Mouse (Mus musculus) ZHBTc4 (cell line): ENCODE data around the gene Zglp1.

Experiments
- DNase-seq: peaks from one replicate; pipeline ENCODE4 v3.0.0-alpha.2; 2011; ENCODE audit warnings: low read depth, low spot score

Zglp1 gene

GRCm38 (mm10) chr9:21026849-21027248, 40.0 kb downstream of the Zglp1 start:
- DNase-seq, result no peak

- DNase-seq, result no peak
Observed at GRCm38 (mm10) chr9:21025258-21025810, 41.6 kb downstream of the Zglp1 start.

DNA sequence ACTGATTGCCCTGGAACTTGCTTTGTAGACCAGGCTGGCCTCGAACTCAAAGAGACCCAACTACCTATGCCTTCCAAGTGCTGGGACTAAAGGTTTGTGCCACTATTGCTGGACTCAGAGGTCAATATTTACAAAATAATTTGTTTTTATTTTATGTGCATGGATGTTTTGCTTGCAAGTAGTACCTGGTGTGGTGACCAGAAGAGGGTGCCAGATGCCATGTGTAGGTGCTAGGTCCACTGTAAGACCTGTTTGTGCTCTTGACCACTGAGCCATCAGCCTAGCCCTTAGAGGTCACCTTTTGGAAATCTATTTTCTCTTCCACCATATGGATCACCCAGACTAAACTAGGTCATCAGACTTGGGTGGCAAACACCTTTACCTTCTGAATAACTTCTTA, 44.2 kb downstream of the Zglp1 start:
- no peak for DNase-seq

DNA sequence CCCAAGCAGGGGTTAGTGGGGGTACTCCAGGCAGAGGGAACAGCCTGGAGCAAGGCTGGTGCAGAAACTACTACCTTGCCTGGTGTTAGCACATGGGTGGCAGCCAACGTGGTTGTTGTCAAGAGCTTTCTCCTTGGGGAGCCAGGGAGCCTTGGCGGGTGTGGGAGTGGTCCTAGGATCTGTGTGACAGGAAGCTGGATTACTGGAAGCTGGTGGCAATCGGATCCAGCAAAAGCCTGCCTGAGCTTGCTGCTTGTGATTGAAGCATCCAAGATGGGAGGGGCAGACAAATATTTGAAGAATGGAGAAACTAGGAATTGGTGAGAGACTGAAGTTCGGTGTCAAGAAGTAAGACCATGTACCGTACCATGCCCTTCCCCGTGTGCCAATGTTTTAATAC, 44.6 kb downstream of the Zglp1 start:
- peak; percentile 86 for DNase-seq

- DNase-seq, result no peak
Observed at GRCm38 (mm10) chr9:21021363-21021762, 45.5 kb downstream of the Zglp1 start.

DNA sequence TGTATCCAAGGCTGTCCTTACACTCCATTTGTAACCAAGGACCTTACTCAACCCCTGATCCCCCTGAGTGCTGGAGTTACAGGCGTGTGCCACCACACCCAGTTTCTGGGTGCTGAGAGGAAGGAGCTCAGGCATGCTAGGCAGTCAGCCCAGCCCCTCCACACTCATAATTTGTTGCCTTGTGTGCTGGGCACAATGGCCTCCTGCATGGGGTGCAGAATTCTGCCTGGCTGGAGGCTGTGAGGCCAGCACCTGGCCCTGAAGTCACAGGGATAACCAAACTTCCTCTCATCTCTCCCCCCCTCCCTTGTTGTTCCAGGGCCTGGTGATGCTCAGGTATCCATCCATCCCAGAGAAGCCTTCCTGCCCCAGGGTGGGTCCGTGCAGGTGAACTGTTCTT, 48.3 kb downstream of the Zglp1 start:
- no peak for DNase-seq

- DNase-seq, result no peak
Observed at GRCm38 (mm10) chr9:21017177-21017575, 49.7 kb downstream of the Zglp1 start.

- peak; percentile 73 for DNase-seq
Observed at GRCm38 (mm10) chr9:21016331-21017176, 50.3 kb downstream of the Zglp1 start.

DNA sequence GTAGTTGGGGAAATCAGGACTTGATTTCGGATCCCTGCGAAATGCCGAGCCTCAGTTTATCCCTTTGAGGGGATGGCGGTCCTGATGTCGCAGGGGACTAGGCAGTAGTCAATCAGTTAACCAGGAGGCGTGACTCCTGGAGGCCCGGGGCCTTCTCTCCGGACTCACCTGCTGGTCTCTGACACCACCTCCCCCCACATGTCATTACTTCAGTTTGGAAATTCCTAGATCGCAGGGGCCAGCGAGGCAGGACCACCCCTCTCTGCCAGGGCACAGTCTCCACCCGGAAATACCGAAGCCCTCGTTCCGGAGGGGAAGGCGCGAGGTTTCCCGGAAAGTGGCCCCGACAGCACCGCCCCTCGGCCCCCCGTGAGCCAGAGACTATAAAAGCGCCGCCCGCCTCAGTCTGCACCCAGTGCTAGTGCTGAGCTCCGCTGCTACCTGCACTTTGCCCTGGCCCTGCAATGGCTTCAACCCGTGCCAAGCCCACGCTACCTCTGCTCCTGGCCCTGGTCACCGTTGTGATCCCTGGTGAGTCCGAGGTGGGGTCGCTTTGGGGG, 51.2 kb downstream of the Zglp1 start, which contains the start of gene Icam1:
TSS of gene Icam1 (plus strand) at position 415 of the 560 bp plus-strand sequence.
- peak; percentile 87 for DNase-seq

DNA sequence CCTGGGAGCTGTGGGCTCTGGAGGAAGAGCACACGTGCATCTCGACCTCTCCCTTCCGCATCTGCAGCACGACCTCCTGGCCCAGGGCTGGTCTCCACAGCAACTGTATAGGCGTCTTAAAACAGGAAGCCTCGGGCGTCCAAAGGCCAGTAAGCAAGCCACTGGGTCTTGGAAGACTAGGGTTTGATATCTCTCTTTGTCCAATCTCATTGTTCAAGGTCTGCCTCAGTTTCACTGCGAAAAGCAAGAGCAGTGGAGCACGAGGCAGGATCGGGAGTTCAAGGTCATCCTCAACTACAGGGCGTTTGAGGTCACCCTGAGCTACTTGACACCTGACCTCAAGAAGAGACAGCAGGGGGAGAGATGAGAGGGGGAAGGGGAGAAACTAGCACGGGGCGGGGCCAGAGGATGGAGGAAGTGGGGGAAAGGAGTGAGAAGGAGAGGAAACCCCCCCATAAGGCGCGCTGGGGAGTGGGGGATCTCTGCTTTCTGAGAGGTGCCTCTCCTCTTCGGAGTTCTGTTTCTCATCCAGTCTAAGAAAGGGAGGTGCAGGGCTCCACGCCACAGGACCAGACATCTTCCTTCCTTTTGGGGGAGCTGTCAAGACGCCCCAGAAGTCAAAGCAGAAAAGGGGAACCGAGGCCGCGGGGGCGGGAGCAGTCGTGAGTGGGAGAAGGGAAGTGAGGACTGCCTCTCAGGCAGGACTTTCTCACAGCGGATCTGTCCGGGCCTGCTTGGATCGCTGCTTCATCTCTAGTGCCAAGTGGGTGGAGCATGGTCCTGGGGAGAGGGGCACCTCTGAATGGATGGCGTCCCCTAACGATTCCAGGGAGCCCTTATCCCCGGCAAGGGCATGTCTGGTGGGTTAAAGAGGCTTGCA, 52.0 kb downstream of the Zglp1 start:
- DNase-seq, result peak; percentile 86
